Mouse (Mus musculus) embryonic facial prominence, embryonic 11.5 days (tissue): ENCODE results near the gene Shq1. TPM values are rescaled to one million over a fixed set of nuclear protein-coding genes. Genes with fewer than 3 reads are reported as not detected.

Experiments used
- ATAC-seq: fragments of 200-750 bp; cut with Nextera tagmentation; replicated peaks from 2 replicates; pipeline ENCODE4 v1.8.0; 2017; ENCODE audit warnings: low read depth; ENCODE audit not compliant: insufficient number of reproducible peaks, low FRiP score, low TSS enrichment
- DNase-seq: peaks from one replicate; pipeline ENCODE4 v3.0.0-alpha.2; 2015; ENCODE audit warnings: low spot score
- H3K27ac ChIP-seq: fragments of 300-500 bp; sonication (generic); replicated peaks from 2 replicates; pipeline ENCODE4 v1.5.1; 2014; ENCODE audit warnings: mild to moderate bottlenecking, low read depth, low read length, control low read depth
- H3K27me3 ChIP-seq: fragments of 300-500 bp; sonication (generic); 2 replicates; pipeline ENCODE4 v1.6.1; 2014; ENCODE audit warnings: mild to moderate bottlenecking, low read length, moderate library complexity, mixed read lengths; ENCODE audit not compliant: control insufficient read depth, insufficient read depth
- H3K36me3 ChIP-seq: fragments of 300-500 bp; sonication (generic); replicated peaks from 2 replicates; pipeline ENCODE4 v1.6.1; 2014; ENCODE audit warnings: low read depth, mild to moderate bottlenecking, low read length, moderate library complexity, mixed read lengths; ENCODE audit not compliant: control insufficient read depth, insufficient read depth
- H3K4me1 ChIP-seq: fragments of 300-500 bp; sonication (generic); 2 replicates; pipeline ENCODE4 v1.6.1; 2014; ENCODE audit warnings: low read length, mixed read lengths; ENCODE audit not compliant: control insufficient read depth, insufficient read depth
- H3K4me2 ChIP-seq: fragments of 300-500 bp; sonication (generic); 2 replicates; pipeline ENCODE4 v1.6.1; 2014; ENCODE audit warnings: low read depth, mild to moderate bottlenecking, control low read depth, low read length, moderate library complexity
- H3K4me3 ChIP-seq: fragments of 300-500 bp; sonication (generic); 2 replicates; pipeline ENCODE4 v1.5.1; 2014; ENCODE audit warnings: low read depth, low read length, control low read depth
- H3K9ac ChIP-seq: fragments of 300-500 bp; sonication (generic); replicated peaks from 2 replicates; pipeline ENCODE4 v1.6.1; 2014; ENCODE audit warnings: mild to moderate bottlenecking, control low read depth, low read length
- H3K9me3 ChIP-seq: fragments of 300-500 bp; sonication (generic); replicated peaks from 2 replicates; pipeline ENCODE4 v1.6.1; 2016; ENCODE audit warnings: mild to moderate bottlenecking, low read length, inconsistent platforms, mixed read lengths; ENCODE audit not compliant: control insufficient read depth
- WGBS: fragments of 180-500 bp; shearing (Covaris S2); extraction: QIAGEN DNeasy Blood & Tissue Kit; methylation state at CpG from one replicate; pipeline ENCODE4 v1.1.7; 2014; 5-methylcytosine and 5-hydroxymethylcytosine counted together
- polyA plus RNA-seq: library from polyadenylated mRNA; unstranded; fragments of >200 nt; fragmentation: Nextera tagmentation; extraction: Ambion mirVana; gene quantifications from 2 replicates; pipeline ENCODE4 v1.2.1, GENCODE M21; 2014

Gene Shq1
- polyA plus RNA-seq, 1 experiment from 2014 or later = 17.5 TPM

GRCm38 (mm10) chr6:100613593-100614267, 57.2 kb downstream of the Shq1 start:
- Histone ChIP-seq H3K27ac (no peak overlapping the region), H3K9ac (no peak overlapping the region), H3K4me1 (no peaks in the 10 kb centered on the region), H3K9me3 (no peaks in the 10 kb centered on the region), H3K27me3 (no peaks in the 10 kb centered on the region), H3K36me3 (no peaks in the 10 kb centered on the region), H3K4me3 (no peak overlapping the region), H3K4me2 (no peak overlapping the region)
- ATAC-seq (no peak), DNase-seq (no peak)
- 71% methylated on average over 6 of the region's 6 CpGs for WGBS

GRCm38 (mm10) chr6:100610897-100611575, 59.9 kb downstream of the Shq1 start:
- 92% methylated on average over 7 of the region's 7 CpGs for WGBS
- Histone ChIP-seq H3K9me3 (no peaks in the 10 kb centered on the region), H3K36me3 (no peaks in the 10 kb centered on the region; the same call in 1 of the 2 replicates), H3K27me3 (no peaks in the 10 kb centered on the region), H3K27ac (no peak overlapping the region), H3K4me3 (no peak overlapping the region), H3K4me1 (no peaks in the 10 kb centered on the region), H3K9ac (no peak overlapping the region), H3K4me2 (no peak overlapping the region)
- ATAC-seq (no peak), DNase-seq (no peak)

- no peak overlapping the region for H3K4me3 ChIP-seq
- 83% methylated on average over 7 of the region's 8 CpGs for WGBS
- H3K4me2 ChIP-seq = no peak overlapping the region
- H3K4me1 ChIP-seq = no peaks in the 10 kb centered on the region
- no peaks in the 10 kb centered on the region; the same call in 1 of the 2 replicates for H3K36me3 ChIP-seq
- DNase-seq = peak; percentile 29
- no peak overlapping the region for H3K9ac ChIP-seq
- H3K27ac ChIP-seq = no peak overlapping the region
- no peak for ATAC-seq
- H3K9me3 ChIP-seq = no peaks in the 10 kb centered on the region
- H3K27me3 ChIP-seq = no peaks in the 10 kb centered on the region
Measured at GRCm38 (mm10) chr6:100610182-100610581, 60.8 kb downstream of the Shq1 start.

- Histone ChIP-seq H3K9me3 (no peaks in the 10 kb centered on the region), H3K27me3 (no peaks in the 10 kb centered on the region), H3K4me3 (no peak overlapping the region), H3K27ac (no peak overlapping the region), H3K4me2 (no peak overlapping the region), H3K4me1 (no peaks in the 10 kb centered on the region), H3K36me3 (no peaks in the 10 kb centered on the region; the same call in 1 of the 2 replicates), H3K9ac (no peak overlapping the region)
- ATAC-seq = no peak
- no peak for DNase-seq
- 88% methylated on average over 3 of the region's 3 CpGs for WGBS
Measured at GRCm38 (mm10) chr6:100609256-100609655, 61.7 kb downstream of the Shq1 start.

GRCm38 (mm10) chr6:100608429-100608828, 62.5 kb downstream of the Shq1 start:
- H3K4me1 ChIP-seq = no peaks in the 10 kb centered on the region
- no peaks in the 10 kb centered on the region for H3K27me3 ChIP-seq
- H3K27ac ChIP-seq = no peak overlapping the region
- H3K4me3 ChIP-seq = no peak overlapping the region
- no peak overlapping the region for H3K4me2 ChIP-seq
- WGBS = 92% methylated on average over 3 of the region's 3 CpGs
- H3K9me3 ChIP-seq = no peaks in the 10 kb centered on the region
- DNase-seq = no peak
- no peak for ATAC-seq
- H3K9ac ChIP-seq = no peak overlapping the region
- H3K36me3 ChIP-seq = no peaks in the 10 kb centered on the region; the same call in 1 of the 2 replicates

GRCm38 (mm10) chr6:100606805-100607204, 64.2 kb downstream of the Shq1 start:
- 76% methylated on average over 4 of the region's 4 CpGs for WGBS
- H3K4me2 ChIP-seq = no peak overlapping the region
- no peak overlapping the region for H3K27ac ChIP-seq
- H3K4me1 ChIP-seq = no peaks in the 10 kb centered on the region
- no peaks in the 10 kb centered on the region for H3K9me3 ChIP-seq
- DNase-seq = no peak
- no peaks in the 10 kb centered on the region; the same call in 1 of the 2 replicates for H3K36me3 ChIP-seq
- no peak overlapping the region for H3K9ac ChIP-seq
- no peaks in the 10 kb centered on the region for H3K27me3 ChIP-seq
- H3K4me3 ChIP-seq = no peak overlapping the region
- no peak for ATAC-seq

GRCm38 (mm10) chr6:100603702-100604101, 67.3 kb downstream of the Shq1 start:
- no peak for ATAC-seq
- Histone ChIP-seq H3K36me3 (no peaks in the 10 kb centered on the region; the same call in 1 of the 2 replicates), H3K27ac (no peak overlapping the region), H3K9ac (no peak overlapping the region), H3K27me3 (no peaks in the 10 kb centered on the region), H3K4me3 (no peak overlapping the region), H3K4me1 (no peaks in the 10 kb centered on the region), H3K4me2 (no peak overlapping the region), H3K9me3 (no peaks in the 10 kb centered on the region)
- no peak for DNase-seq
- WGBS = 80% methylated on average over 6 of the region's 6 CpGs

GRCm38 (mm10) chr6:100601634-100602033, 69.3 kb downstream of the Shq1 start:
- no peak overlapping the region for H3K4me2 ChIP-seq
- no peaks in the 10 kb centered on the region for H3K9me3 ChIP-seq
- H3K4me3 ChIP-seq = no peak overlapping the region
- no peak overlapping the region for H3K27ac ChIP-seq
- H3K9ac ChIP-seq = no peak overlapping the region
- DNase-seq = no peak
- 78% methylated on average over 6 of the region's 6 CpGs for WGBS
- no peak for ATAC-seq
- no peaks in the 10 kb centered on the region for H3K27me3 ChIP-seq
- no peaks in the 10 kb centered on the region for H3K4me1 ChIP-seq
- H3K36me3 ChIP-seq = no peaks in the 10 kb centered on the region
